Mouse (Mus musculus) retina, postnatal 1 day (tissue): Measurements from ENCODE around the gene A730015C16Rik.

Experiments used
- DNase-seq: peaks from one replicate; pipeline ENCODE4 v3.0.0-alpha.2; 2012

Gene A730015C16Rik

DNA sequence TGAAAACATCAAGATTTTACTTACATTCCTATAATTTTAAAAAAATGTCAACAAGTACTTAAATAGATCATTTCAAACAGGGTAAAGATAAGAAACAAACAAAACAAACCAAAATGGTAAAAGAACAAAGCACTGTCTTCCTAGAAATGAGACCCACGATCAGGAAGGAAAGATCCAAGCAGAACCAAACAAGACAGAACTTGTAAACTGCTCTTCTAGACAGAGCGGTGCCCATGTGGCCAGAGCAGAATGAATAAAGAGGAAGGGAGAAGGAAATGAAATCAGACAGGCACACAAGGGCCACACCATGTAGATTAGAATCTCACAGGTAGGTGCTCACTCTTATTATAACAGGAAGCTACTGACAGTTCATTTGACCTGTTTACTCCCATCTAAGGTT lies 21.8 kb downstream of the A730015C16Rik start:
- DNase-seq = no peak

DNA sequence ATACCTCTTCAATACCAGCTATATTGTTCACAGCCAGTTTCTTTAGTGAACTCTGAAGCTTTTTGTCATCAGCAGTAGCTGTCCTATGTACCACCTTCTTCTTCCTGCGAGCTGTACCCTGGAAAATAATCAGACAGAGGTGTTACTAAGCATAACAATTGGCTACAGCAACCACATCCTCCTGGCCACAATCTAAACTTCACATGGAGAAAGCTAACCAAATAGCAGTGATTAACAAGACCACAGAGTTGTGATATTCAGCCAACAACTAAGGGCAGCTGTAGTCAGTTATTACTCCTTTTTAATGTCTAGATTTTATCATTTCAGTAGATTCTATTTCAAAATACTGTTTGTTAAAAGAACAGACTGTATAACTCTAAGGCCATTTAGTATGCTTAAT lies 22.3 kb downstream of the A730015C16Rik start:
- DNase-seq = no peak

GRCm38 (mm10) chr4:108825677-108826076 lies 22.7 kb downstream of the A730015C16Rik start:
- no peak for DNase-seq

DNA sequence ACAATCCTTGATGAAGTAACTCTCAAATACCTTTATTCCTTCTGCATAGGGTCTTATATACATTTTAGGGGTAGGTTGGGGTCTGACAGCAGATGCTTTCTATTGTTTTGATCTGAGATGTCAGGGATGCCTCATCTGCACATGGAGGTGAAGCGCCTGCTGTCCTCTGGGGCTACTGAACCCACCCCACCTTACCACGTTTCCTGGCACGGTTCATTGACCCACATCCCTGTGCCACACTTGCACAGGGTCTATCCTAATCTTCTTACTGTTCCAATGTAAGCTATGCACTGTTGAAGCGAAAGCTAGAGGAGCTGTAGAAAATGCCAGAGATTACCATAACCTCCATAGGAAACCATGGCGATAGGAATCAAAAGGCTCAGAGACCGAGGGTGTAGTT lies 36.9 kb downstream of the A730015C16Rik start:
- DNase-seq = peak; percentile 29

DNA sequence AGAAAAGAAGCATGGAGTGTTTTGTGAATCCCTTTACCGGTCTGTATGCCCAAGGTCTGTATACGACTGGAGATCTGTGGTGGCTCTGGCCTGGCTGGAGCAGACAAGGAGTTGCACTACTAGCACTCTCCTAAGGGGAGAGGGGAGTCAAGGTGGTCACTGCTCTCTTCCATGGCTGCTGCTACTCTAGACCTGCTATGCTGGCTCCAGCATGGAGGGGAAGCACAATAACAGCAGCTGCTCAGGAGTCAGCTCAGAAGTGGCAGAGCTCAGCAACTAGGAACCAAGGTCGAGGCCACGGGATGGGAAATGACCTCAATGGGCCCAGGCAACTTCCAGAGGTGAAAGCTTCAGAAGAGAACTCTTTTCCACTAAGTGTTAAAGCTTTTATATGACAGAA lies 37.3 kb downstream of the A730015C16Rik start:
- no peak for DNase-seq

GRCm38 (mm10) chr4:108803535-108803934 lies 44.9 kb downstream of the A730015C16Rik start:
- DNase-seq = no peak

DNA sequence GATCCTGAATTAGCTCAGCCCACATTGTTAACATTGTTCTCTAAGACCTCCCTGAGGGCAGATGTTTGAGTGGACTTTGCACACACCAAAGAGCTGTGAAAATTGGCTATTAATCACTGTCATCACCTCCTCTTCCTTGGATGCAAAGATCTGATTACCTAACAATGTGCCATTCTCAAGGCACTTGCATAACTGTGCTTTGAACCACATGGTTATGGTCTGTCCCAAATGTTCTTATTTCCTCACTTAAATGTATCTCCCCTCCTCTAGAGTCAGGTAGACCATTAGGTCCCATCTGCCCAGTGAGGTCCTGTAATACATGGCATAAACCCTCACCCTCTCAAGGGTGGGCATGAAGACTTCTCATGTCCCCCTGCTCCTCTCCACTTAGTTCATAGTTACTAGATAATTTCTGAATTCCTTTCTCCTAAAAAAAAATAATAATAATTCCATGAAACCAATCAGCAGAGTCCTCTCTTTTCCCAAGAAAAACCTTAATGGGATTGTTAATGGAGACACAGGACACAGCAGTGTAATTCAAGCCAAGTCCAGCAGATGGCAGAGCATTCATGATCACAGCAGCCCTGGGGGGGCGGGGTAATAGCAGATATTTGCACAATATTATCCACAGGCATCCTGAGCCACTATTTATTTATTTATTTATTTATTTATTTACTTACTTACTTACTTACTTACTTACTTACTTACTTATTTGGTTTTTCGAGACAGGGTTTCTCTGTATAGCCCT lies 50.2 kb downstream of the A730015C16Rik start:
- peak; percentile 74 for DNase-seq
